Mouse (Mus musculus): ENCODE results near the gene Sapcd1. TPM values are rescaled to one million over a fixed set of nuclear protein-coding genes. Genes with fewer than 3 reads are reported as not detected.
A peak's percentile ranks its signal among the peaks of the same experiment; 100 is the strongest.
"Not testable (repeated sequence)": the region's sequence is repeated elsewhere in the genome, so short reads cannot be mapped to it uniquely, and the experiment has no call there.

Gene Sapcd1
- polyA plus RNA-seq, 1 experiment from 2014 or later: 2.5 TPM

DNA sequence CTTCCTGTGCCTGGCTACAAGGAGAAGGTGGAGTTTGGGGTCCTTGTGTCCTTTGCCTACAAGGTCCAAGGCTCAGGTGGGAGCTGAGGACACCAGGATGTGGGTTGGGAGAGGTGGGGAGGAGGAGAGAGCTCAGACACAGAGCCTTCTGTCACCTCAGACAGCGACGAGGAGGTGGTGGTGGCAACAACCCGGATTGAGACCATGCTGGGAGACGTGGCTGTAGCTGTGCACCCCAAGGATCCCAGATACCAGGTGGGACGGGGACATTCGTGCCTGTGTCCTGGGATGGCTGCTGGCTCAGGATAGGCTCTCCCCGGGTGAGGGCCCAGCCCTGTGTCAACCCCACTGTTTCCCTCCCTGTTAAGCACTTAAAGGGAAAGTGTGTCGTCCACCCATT lies 16.4 kb downstream of the Sapcd1 start:
- Histone ChIP-seq H3K9me3 (no peaks in the 10 kb centered on the region), H3K9ac (no peak overlapping the region), H3K36me3 (peaks cover 98% of the 10 kb centered on the region), H3K4me3 (no peak overlapping the region), H3K4me2 (no peak overlapping the region), H3K4me1 (replicated peaks) (peaks cover 7% of the 10 kb centered on the region), H3K27ac (no peak overlapping the region), H3K27me3 (no peaks in the 10 kb centered on the region)
- 92% methylated on average over 8 of the region's 8 CpGs for WGBS
- ATAC-seq (ENCODE audit: low FRiP score): no peak

GRCm38 (mm10) chr17:35009586-35009985 lies 18.2 kb downstream of the Sapcd1 start:
- H3K27ac ChIP-seq: no peak overlapping the region
- H3K9ac ChIP-seq: no peak overlapping the region
- ATAC-seq (ENCODE audit: low FRiP score): no peak
- H3K27me3 ChIP-seq: no peaks in the 10 kb centered on the region
- H3K36me3 ChIP-seq: peaks cover 96% of the 10 kb centered on the region
- no peak overlapping the region for H3K4me2 ChIP-seq
- H3K4me1 ChIP-seq (replicated peaks): no peaks in the 10 kb centered on the region
- no peaks in the 10 kb centered on the region for H3K9me3 ChIP-seq
- WGBS: 81% methylated on average over 7 of the region's 7 CpGs
- no peak overlapping the region for H3K4me3 ChIP-seq

DNA sequence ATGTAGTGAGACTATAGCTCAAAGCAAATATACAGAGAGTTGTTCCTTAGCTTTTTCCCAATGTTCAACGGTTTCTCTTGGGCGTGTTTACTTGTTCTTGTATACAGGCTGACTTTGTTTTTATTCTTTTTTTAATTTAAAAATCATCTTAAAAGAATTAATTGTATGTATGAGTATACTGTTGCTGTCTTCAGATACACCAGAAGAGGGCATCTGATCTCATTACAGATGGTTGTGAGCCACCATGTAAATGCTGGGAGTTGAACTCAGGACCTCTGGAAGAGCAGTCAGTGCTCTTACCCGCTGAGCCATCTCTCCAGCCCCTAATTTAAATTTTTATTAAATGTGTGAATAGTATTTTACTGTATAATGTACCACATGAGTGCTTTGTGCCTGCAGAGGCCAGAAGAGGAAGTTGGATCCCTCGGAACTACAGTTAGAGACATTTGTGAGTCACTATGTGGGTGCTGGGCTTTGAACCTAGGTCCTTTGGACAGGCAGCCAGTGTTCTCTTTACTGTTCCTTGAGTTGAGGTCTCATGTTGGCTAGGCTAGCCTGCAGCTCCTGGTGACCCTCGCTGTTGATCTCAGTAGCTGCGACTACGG lies 20.3 kb downstream of the Sapcd1 start:
- Histone ChIP-seq H3K4me3 (no peak overlapping the region), H3K9me3 (no peaks in the 10 kb centered on the region), H3K27me3 (no peaks in the 10 kb centered on the region), H3K4me2 (no peak overlapping the region), H3K9ac (no peak overlapping the region), H3K27ac (no peak overlapping the region), H3K4me1 (replicated peaks) (peaks cover 13% of the 10 kb centered on the region), H3K36me3 (peaks cover 81% of the 10 kb centered on the region)
- no peak for ATAC-seq (ENCODE audit: low FRiP score)
- 94% methylated on average over 7 of the region's 7 CpGs for WGBS

DNA sequence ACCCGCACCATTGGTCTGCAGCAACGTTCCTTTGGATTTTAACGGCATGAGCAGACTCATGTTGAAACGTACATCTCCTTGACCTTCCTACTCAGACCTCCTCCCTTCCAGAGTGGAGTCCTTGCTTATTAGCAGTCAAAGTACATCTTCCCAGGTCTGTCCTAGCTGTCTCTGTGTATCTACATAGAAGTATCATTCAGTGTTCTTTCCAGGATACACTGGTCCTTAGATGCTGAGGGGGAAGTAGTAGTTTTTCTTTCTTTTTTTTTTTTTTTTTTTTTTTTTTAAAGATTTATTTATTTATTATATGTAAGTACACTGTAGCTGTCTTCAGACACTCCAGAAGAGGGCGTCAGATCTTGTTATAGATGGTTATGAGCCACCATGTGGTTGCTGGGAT lies 21.9 kb downstream of the Sapcd1 start:
- 97% methylated on average over 4 of the region's 5 CpGs for WGBS
- ATAC-seq (ENCODE audit: low FRiP score); H3K27me3 ChIP-seq; H3K27ac ChIP-seq; H3K4me3 ChIP-seq; H3K9me3 ChIP-seq; H3K4me2 ChIP-seq; H3K9ac ChIP-seq: not testable (repeated sequence)
- peaks cover 23% of the 10 kb centered on the region for H3K4me1 ChIP-seq (replicated peaks)
- peaks cover 66% of the 10 kb centered on the region for H3K36me3 ChIP-seq

- Histone ChIP-seq H3K9me3 (no peaks in the 10 kb centered on the region), H3K9ac (no peak overlapping the region), H3K36me3 (peaks cover 58% of the 10 kb centered on the region), H3K27me3 (no peaks in the 10 kb centered on the region), H3K4me2 (no peak overlapping the region), H3K27ac (no peak overlapping the region), H3K4me1 (replicated peaks) (peaks cover 24% of the 10 kb centered on the region), H3K4me3 (no peak overlapping the region)
- ATAC-seq (ENCODE audit: low FRiP score): no peak
- 94% methylated on average over 10 of the region's 10 CpGs for WGBS
These were observed 22.7 kb downstream of the Sapcd1 start for GRCm38 (mm10) chr17:35005158-35005557.

GRCm38 (mm10) chr17:35004075-35004717 lies 23.6 kb downstream of the Sapcd1 start:
- Histone ChIP-seq H3K9ac (no peak overlapping the region), H3K27ac (no peak overlapping the region), H3K4me1 (replicated peaks) (peaks cover 32% of the 10 kb centered on the region), H3K27me3 (no peaks in the 10 kb centered on the region), H3K9me3 (no peaks in the 10 kb centered on the region), H3K4me2 (no peak overlapping the region), H3K36me3 (peaks cover 50% of the 10 kb centered on the region), H3K4me3 (no peak overlapping the region)
- WGBS: 97% methylated on average over 17 of the region's 17 CpGs
- ATAC-seq (ENCODE audit: low FRiP score): no peak

DNA sequence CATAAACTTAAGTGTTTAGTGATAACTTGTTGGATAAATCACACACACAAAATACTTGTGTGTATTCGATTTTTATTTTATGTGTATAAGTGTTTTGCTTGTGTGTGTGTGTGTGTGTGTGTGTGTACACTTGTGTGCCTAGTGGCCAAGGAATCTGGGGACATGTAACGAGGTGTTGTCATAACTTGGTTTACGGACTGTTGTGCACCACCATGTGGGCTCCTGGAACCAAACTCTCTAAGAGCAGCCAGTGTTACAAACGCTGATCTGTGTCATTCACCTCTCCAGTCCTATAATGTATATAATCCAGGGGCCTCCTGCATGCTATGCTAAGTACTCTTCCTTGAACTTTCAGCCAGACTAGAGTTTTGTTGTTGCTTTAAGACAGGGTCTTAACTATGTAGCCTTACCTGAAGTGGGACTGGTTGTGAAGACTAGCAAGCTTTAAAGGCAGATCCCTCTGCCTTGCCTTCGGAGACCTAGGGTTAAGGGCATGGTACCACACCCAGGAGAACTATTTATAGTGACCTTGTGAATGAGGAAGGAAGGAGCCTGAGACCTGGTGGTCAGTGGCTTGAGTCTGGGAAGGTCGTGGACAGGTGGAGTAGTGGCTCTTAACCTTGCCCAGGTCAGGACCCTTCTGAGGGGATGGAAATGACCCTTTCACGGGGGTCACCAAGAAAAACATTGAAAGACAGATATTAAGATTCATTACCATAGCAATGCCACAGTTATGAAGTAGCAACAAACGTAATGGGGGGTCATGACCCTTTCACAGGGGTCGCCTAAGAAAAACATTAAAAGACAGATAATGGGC lies 24.6 kb downstream of the Sapcd1 start:
- peaks cover 40% of the 10 kb centered on the region for H3K36me3 ChIP-seq
- peak overlapping the region; percentile 97; the same call in 1 of the 2 replicates for H3K9ac ChIP-seq
- WGBS: 81% methylated on average over 9 of the region's 9 CpGs
- H3K4me1 ChIP-seq (replicated peaks): peaks cover 32% of the 10 kb centered on the region
- no peaks in the 10 kb centered on the region for H3K9me3 ChIP-seq
- no peak overlapping the region for H3K27ac ChIP-seq
- no peak for ATAC-seq (ENCODE audit: low FRiP score)
- H3K27me3 ChIP-seq: no peaks in the 10 kb centered on the region
- H3K4me3 ChIP-seq: peak overlapping the region; percentile 90; the same call in 1 of the 2 replicates
- H3K4me2 ChIP-seq: peak overlapping the region; percentile 100

- Histone ChIP-seq H3K4me2 (peak overlapping the region; percentile 100), H3K9ac (peak overlapping the region; percentile 97), H3K9me3 (no peaks in the 10 kb centered on the region), H3K36me3 (peaks cover 31% of the 10 kb centered on the region), H3K27me3 (no peaks in the 10 kb centered on the region), H3K4me1 (replicated peaks) (peaks cover 32% of the 10 kb centered on the region), H3K4me3 (peak overlapping the region; percentile 90), H3K27ac (peak overlapping the region; percentile 96)
- WGBS: 12% methylated on average over 12 of the region's 12 CpGs
- ATAC-seq (ENCODE audit: low FRiP score): no peak
These were observed 25.5 kb downstream of the Sapcd1 start for GRCm38 (mm10) chr17:35002153-35002865.

GRCm38 (mm10) chr17:35001452-35002152 lies 26.2 kb downstream of the Sapcd1 start:
- Histone ChIP-seq H3K27me3 (no peaks in the 10 kb centered on the region), H3K9ac (peak overlapping the region; percentile 97), H3K4me2 (peak overlapping the region; percentile 100), H3K9me3 (no peaks in the 10 kb centered on the region), H3K4me1 (replicated peaks) (peaks cover 32% of the 10 kb centered on the region), H3K36me3 (peaks cover 24% of the 10 kb centered on the region), H3K4me3 (peak overlapping the region; percentile 90), H3K27ac (peak overlapping the region; percentile 96)
- WGBS: 1% methylated on average over 35 of the region's 35 CpGs
- ATAC-seq (ENCODE audit: low FRiP score): no peak; the same call in 1 of the 2 replicates

DNA sequence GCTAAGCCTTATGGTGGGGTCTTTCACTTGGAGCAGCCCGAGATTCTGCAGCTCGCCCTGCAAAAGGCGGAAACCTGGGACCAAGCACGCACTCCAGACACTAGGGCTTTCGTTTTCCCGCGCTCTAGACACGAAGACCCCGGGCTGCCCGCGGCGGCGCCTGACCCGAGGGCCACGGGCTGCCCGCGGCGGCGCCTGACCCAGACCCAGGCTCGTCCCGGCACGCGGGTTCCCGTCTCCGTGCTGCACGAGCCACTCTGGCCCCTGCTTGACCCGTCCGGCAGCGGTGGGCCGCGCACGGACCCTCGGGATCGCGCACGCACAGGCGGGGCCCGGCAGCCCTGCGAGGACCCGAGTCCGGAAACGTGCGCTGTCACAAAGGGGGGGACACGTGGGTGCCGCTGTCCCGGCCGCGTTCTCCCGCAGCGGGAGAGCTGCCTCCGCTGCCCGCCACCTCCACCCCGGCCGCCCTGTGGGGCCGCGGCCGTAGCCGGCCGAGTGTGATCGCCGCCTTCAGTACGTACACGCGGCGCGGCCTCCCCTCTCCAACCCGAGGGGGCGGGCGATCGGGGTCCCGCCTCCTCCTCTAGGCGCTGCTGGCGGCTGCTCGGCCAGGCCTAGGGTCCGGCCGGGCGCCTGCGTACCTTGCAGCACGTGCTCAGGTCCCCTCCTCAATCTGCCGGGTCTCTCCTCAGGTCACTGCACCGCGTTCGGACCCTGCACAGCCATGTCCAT lies 26.9 kb downstream of the Sapcd1 start, which contains the start of gene Vars:
Gene Vars (plus strand): TSS at position 271 of the 735 bp plus-strand sequence.
- peak within 1 kb of the TSS; percentile 97 for H3K9ac ChIP-seq
- H3K36me3 ChIP-seq: peaks cover 19% of the 10 kb centered on the region
- peak within 1 kb of the TSS; percentile 96 for H3K27ac ChIP-seq
- WGBS: under 1% methylated on average over 70 of the region's 83 CpGs
- H3K9me3 ChIP-seq: no peaks in the 10 kb centered on the region
- H3K4me3 ChIP-seq: peak within 1 kb of the TSS; percentile 90
- peak within 1 kb of the TSS; percentile 100 for H3K4me2 ChIP-seq
- peaks cover 32% of the 10 kb centered on the region for H3K4me1 ChIP-seq (replicated peaks)
- no peaks in the 10 kb centered on the region for H3K27me3 ChIP-seq
- ATAC-seq (ENCODE audit: low FRiP score): peak; percentile 90
